Mouse (Mus musculus) megakaryocyte, embryonic 14.5 days (primary cell): ENCODE measurements around the gene Ttc9b.

Experiments
- FLI1 ChIP-seq: IDR thresholded peaks from 2 replicates; pipeline ENCODE4 v1.6.1; 2012; ENCODE audit warnings: low read length, inconsistent platforms, mixed read lengths
- GATA1 ChIP-seq: IDR thresholded peaks from 3 replicates; pipeline ENCODE4 v1.6.1; 2012; ENCODE audit warnings: mixed read lengths, low read length, inconsistent platforms, borderline replicate concordance

DNA sequence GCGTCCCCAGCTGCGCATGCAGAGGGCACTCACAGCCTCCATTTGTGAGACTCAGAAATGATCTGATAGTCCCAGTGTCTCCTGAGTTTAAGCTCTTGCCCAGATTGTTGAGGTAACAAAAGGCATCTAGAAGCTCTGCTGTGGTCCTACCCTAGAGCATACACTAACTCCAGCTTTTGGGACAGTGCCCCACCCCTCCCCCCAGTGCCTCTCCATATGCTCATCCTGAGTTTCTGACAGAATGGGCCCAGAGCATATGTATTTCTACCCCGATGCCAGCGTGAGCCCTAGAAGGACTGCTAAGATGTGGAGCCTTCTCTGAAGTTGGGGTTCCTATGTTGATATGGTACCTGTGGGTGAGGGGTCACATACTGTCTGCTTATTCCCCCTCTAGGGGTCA lies 22.3 kb upstream of the Ttc9b start:
- no peak for TF ChIP-seq GATA1
- TF ChIP-seq FLI1: no peak
